Mouse (Mus musculus): ENCODE results near the gene Serp2.

Gene Serp2

DNA sequence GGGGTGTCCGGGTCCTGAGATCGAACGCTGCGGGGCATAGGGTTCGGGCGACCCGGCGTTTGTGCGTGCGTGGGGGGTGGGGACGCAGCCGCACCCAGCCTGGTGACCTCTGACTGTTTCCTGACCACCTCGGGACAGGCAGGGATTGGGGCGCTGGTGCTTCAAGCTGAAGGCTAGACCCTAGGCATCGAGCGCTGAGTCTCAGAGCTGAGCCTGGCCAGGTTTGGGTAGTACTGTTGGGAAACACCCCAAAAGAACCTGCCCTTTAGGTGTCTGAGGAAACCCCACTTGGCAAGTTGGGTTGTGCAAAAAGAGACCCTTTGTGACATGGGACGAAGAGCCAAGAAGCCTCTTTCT lies at the start of gene Serp2:
TSS of gene Serp2 (minus strand) at position 38 of the 357 bp plus-strand sequence.
- DNase-seq, result no peak

DNA sequence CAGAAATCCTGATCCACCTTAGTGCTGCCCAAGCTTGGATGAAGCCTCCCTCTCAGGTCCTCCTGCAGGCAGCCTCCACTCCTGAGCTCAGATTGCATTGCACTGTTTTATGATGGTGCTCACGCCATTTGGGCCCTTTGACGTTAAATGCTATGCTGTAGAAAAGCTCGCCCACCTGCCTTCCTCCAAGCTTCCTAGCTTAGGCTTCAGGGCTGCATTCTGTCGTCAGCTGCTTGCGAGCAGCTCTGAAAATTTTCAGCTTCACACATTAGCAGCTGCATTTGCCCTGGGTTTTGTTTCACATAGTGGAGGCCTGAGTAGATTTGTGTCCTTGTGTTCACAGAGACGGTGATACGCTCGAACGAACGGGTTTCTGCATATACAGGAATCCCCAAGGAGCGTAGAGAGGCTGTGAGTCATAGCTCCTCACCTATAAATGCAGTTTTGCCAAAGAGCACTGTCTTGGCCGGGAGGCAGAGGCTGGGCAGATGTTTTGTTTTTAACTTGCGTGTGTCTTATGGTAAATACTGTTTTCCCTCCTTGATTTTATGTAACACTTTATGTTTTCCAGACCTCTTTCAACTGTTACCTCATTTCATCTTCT lies 49.3 kb upstream of the Serp2 start:
- DNase-seq, result no peak

- DNase-seq, result no peak
Observed at GRCm38 (mm10) chr14:76604012-76604411, 47.3 kb upstream of the Serp2 start.

- DNase-seq, result no peak
Observed at GRCm38 (mm10) chr14:76601654-76602053, 45.0 kb upstream of the Serp2 start.

DNA sequence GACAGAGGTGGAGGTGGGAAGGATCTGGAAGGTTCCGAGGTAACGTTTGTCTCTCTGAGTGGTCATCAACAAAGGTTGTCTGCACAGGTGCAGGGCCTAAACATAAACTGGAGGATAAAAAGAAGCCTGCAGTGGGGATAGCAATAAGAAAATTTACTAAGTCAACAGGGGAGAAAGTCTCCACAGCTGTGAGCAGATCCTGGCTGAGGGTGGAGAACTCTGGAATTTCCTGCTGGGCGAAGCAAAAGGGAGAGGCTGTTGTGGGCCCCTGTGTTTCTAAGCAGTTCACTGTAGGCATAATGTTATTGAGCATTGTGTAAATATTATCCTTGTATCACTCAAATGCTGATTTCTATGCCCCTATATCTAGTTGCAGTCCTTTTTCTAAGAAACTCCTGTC lies 43.7 kb upstream of the Serp2 start:
- no peak for DNase-seq

GRCm38 (mm10) chr14:76599706-76600105 lies 43.0 kb upstream of the Serp2 start:
- DNase-seq, result no peak

DNA sequence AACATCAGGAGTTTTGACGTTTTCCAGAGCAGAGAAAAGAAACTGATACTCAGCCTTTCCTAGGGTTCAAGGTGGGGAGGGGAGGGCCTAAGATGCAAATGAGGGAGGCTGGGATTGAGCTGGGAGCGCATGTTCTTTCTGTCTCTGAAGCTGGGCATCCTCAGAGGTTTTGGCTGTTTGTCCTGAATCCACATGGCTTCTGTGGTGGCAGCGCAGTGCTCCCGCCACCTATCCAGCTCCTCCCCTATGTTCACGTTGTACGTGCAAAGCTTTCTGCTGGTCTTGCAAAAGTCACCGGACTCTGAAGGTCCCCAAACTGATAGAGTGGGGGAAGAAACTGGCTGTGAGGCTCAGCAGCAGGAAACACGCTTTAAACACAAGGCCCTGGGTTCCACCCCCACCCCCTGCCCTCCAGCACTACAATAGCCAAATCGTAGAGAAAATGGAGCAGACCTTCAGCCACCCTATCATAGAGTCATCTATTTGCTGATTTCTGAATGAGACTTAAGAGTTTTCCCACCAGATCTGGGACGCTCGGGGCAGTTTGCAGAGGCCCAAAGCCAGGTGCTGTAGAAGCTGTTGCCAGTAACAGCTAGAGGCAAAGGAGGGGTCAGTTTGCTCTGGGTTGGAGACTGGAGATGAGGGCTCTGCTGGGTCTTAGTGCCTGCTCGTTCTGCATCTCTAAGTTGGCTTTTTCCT lies 42.0 kb upstream of the Serp2 start:
- DNase-seq, result peak; percentile 59 to 71

- no peak for DNase-seq
Observed at GRCm38 (mm10) chr14:76597751-76598150, 41.1 kb upstream of the Serp2 start.

GRCm38 (mm10) chr14:76595048-76595859 lies 38.6 kb upstream of the Serp2 start:
- DNase-seq, result peak in 1 of 2 experiments; percentile 34

GRCm38 (mm10) chr14:76594351-76594885 lies 37.7 kb upstream of the Serp2 start:
- DNase-seq, result no peak

- DNase-seq, result no peak
Observed at GRCm38 (mm10) chr14:76593630-76594193, 37.0 kb upstream of the Serp2 start.

DNA sequence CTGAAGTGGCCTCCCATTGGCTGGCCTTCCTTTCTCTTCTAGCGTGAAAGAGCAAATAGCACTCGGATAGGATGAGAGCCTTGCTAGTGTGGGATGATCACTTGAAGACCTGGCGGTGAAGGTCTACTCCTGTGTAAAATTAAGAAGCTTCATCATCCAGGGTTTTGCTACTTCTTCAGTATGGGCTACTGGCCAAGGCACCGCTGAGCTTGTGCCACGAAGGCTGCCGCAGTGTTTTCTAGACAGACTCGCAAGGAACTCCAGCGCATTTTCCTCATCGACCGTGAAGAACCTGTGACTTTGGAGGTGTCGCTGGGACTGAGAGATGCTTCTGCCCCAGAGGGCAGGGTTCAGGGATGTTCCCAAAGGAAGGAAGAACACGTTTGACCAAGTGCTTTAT lies 36.0 kb upstream of the Serp2 start:
- no peak for DNase-seq

DNA sequence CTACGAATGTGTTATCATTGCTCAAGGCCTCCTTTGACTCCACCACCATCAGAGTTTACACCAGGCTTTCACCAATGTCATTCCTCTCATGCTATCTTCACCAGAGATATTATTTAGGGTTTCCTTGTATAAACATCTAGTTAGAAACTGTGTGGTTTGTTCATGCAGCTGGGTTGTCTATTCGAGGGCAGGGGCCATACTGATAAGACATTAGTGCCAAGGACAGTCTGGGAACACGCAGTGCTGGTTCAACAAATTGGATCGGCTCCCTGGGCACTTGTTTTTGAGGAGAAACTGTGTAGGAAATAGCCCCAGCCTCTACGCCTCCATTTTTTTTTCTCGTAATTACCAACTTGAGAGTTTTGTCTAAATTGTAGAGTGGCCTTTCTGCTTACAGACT lies 35.4 kb upstream of the Serp2 start:
- no peak for DNase-seq

DNA sequence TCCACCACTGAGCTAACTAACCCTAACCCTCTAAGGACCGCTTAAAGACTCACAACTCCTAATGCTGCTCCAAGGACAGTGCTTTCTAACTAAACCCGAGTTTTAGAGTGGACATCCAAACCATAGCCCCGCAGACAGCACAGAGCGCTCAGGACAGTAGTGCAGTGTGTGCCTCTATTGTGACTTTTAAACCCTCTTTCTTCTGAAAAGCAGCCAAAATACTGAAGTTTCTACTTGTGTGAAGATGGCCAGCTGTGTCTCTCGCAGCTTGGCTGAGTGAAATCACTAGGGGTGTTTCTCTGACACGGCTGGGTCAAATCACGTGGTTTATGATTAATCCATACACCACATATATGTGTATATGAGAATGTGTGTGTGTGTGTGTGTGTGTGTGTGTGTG lies 33.4 kb upstream of the Serp2 start:
- DNase-seq, result no peak

- no peak for DNase-seq
Observed at GRCm38 (mm10) chr14:76589671-76590070, 33.0 kb upstream of the Serp2 start.

- no peak for DNase-seq
Observed at GRCm38 (mm10) chr14:76585831-76586405, 29.2 kb upstream of the Serp2 start.

DNA sequence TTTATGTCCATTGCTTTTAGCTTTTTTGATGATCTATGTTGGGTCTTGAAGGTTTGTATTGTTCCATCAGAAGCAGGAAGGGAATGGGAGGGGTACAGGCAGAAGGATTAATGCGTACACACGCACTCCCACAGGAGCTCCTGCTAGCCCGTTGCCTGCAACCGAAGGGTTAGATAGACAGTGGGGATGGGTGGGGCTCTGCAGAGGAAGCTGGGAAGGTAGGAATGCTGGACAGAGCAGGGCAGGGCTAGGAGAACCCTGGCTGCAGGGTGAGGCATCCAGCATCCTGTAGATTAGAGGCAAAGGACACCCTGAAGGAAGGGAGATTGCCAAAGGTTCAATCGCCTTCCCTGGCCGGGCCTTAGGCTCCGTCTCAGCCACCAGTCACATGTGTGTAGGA lies 27.3 kb upstream of the Serp2 start:
- DNase-seq, result peak in 1 of 2 experiments; percentile 48

- DNase-seq, result no peak
Observed at GRCm38 (mm10) chr14:76581974-76582922, 25.6 kb upstream of the Serp2 start.

- peak; percentile 49 to 76 for DNase-seq
Observed at GRCm38 (mm10) chr14:76579660-76580061, 23.0 kb upstream of the Serp2 start.

DNA sequence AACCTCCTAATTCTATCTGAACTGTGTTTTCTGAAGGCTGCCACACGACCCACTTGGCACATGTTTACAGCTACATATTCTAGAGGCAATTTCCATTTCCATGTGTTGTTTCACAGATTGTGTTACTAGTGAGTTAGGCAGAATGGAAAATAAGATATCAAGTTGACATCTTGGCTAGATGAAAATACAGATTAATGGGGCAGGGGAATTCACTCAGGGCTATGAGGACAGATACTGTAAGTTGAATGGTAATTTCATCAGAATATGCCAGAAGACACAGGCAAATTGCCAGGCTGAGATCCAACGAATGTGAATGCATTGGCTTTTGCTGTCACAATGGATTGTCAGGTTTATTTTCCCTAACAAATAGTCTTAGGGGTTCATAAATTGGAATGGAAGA lies 21.2 kb upstream of the Serp2 start:
- DNase-seq, result no peak

- DNase-seq, result no peak
Observed at GRCm38 (mm10) chr14:76570292-76570691, 13.6 kb upstream of the Serp2 start.
